Mouse (Mus musculus) cerebellum, adult 11 months (tissue): ENCODE results near the gene Krtap3-1.
"Not testable (repeated sequence)": the region's sequence is repeated elsewhere in the genome, so short reads cannot be mapped to it uniquely, and the experiment has no call there.

Experiments used
- DNase-seq: peaks from one replicate; pipeline ENCODE4 v3.0.0; 2022

Krtap3-1 gene

GRCm38 (mm10) chr11:99566530-99566929 is at the start of gene Krtap3-1:
Krtap3-1 (minus strand) TSS chr11:99566630.
- no peak for DNase-seq

- no peak for DNase-seq
These were observed 48.5 kb upstream of the Krtap3-1 start, which contains the start of gene Krtap2-4 for GRCm38 (mm10) chr11:99614796-99615363. Krtap2-4 (minus strand) TSS chr11:99614846.

- DNase-seq: not testable (repeated sequence)
These were observed 43.7 kb upstream of the Krtap3-1 start, which contains the start of gene Gm11937 for GRCm38 (mm10) chr11:99610089-99610488. Gm11937 (minus strand) TSS chr11:99610189.

- peak; percentile 9 for DNase-seq
These were observed 42.7 kb upstream of the Krtap3-1 start for GRCm38 (mm10) chr11:99609126-99609525.

- DNase-seq: not testable (repeated sequence)
These were observed 36.8 kb upstream of the Krtap3-1 start, which contains the start of gene Gm11938 for GRCm38 (mm10) chr11:99603208-99603607. Gm11938 (minus strand) TSS chr11:99603308.

- not testable (repeated sequence) for DNase-seq
These were observed 31.3 kb upstream of the Krtap3-1 start, which contains the start of gene Krtap9-3 for GRCm38 (mm10) chr11:99597742-99598141. Krtap9-3 (minus strand) TSS chr11:99598105.

GRCm38 (mm10) chr11:99590981-99591380 is 24.6 kb upstream of the Krtap3-1 start, which contains the start of gene Krtap1-3:
Krtap1-3 (minus strand) TSS chr11:99591339.
- no peak for DNase-seq

GRCm38 (mm10) chr11:99585096-99585495 is 18.7 kb upstream of the Krtap3-1 start:
- DNase-seq: no peak

- DNase-seq: no peak
These were observed 16.8 kb upstream of the Krtap3-1 start, which contains the start of gene Krtap1-4 for GRCm38 (mm10) chr11:99583245-99583704. Krtap1-4 (minus strand) TSS chr11:99583654.

- DNase-seq: no peak
These were observed 15.1 kb upstream of the Krtap3-1 start for GRCm38 (mm10) chr11:99581564-99581963.

GRCm38 (mm10) chr11:99581051-99581450 is 14.6 kb upstream of the Krtap3-1 start:
- DNase-seq: no peak

- no peak for DNase-seq
These were observed 14.2 kb upstream of the Krtap3-1 start, which contains the start of gene Krtap1-5 for GRCm38 (mm10) chr11:99580636-99581035. Krtap1-5 (minus strand) TSS chr11:99581016.

GRCm38 (mm10) chr11:99574106-99574505 is 7.7 kb upstream of the Krtap3-1 start:
- peak; percentile 28 for DNase-seq

- no peak for DNase-seq
These were observed 6.7 kb upstream of the Krtap3-1 start for GRCm38 (mm10) chr11:99573164-99573563.

GRCm38 (mm10) chr11:99562580-99562979 is 3.9 kb downstream of the Krtap3-1 start:
- DNase-seq: no peak

GRCm38 (mm10) chr11:99559366-99559765 is 7.1 kb downstream of the Krtap3-1 start, which contains the start of gene Gm11939:
Gm11939 (minus strand) TSS chr11:99559466.
- no peak for DNase-seq

- no peak for DNase-seq
These were observed 8.3 kb downstream of the Krtap3-1 start for GRCm38 (mm10) chr11:99557976-99558745.

- DNase-seq: no peak
These were observed 9.7 kb downstream of the Krtap3-1 start, which contains the start of gene Krtap3-2 for GRCm38 (mm10) chr11:99556753-99557152. Krtap3-2 (minus strand) TSS chr11:99556853.

- no peak for DNase-seq
These were observed 10.2 kb downstream of the Krtap3-1 start for GRCm38 (mm10) chr11:99556195-99556594.

- no peak for DNase-seq
These were observed 15.7 kb downstream of the Krtap3-1 start, which contains the start of gene Krtap3-3 for GRCm38 (mm10) chr11:99550765-99551164. Krtap3-3 (minus strand) TSS chr11:99550865.

GRCm38 (mm10) chr11:99547892-99548291 is 18.5 kb downstream of the Krtap3-1 start:
- DNase-seq: no peak

- peak; percentile 15 for DNase-seq
These were observed 26.7 kb downstream of the Krtap3-1 start for GRCm38 (mm10) chr11:99539721-99540120.

GRCm38 (mm10) chr11:99521288-99521860 is 45.1 kb downstream of the Krtap3-1 start, which contains the start of gene Krt39:
Krt39 (minus strand) TSS chr11:99521338.
- DNase-seq: no peak
